Mouse (Mus musculus) embryonic facial prominence, embryonic 13.5 days (tissue): Measurements from ENCODE around the gene Zfp663. TPM values are rescaled to one million over a fixed set of nuclear protein-coding genes. Genes with fewer than 3 reads are reported as not detected.

Source experiments
- ATAC-seq: fragments of 200-750 bp; cut with Nextera tagmentation; 2 replicates; pipeline ENCODE4 v1.8.0; 2017; ENCODE audit warnings: low read depth; ENCODE audit not compliant: insufficient number of reproducible peaks, insufficient read depth, low FRiP score, low TSS enrichment
- H3K27ac ChIP-seq: fragments of 300-500 bp; sonication (generic); 2 replicates; pipeline ENCODE4 v1.5.1; 2015; ENCODE audit warnings: moderate library complexity, mild to moderate bottlenecking, inconsistent platforms
- H3K27me3 ChIP-seq: fragments of 300-500 bp; sonication (generic); 2 replicates; pipeline ENCODE4 v1.6.1; 2015; ENCODE audit warnings: mild to moderate bottlenecking, inconsistent platforms
- H3K36me3 ChIP-seq: fragments of 300-500 bp; sonication (generic); 2 replicates; pipeline ENCODE4 v1.6.1; 2015; ENCODE audit warnings: mild to moderate bottlenecking, inconsistent platforms
- H3K4me1 ChIP-seq: fragments of 300-500 bp; sonication (generic); 2 replicates; pipeline ENCODE4 v1.6.1; 2015; ENCODE audit warnings: inconsistent platforms
- H3K4me2 ChIP-seq: fragments of 300-500 bp; sonication (generic); 2 replicates; pipeline ENCODE4 v1.6.1; 2015; ENCODE audit warnings: moderate library complexity, mild to moderate bottlenecking, inconsistent platforms
- H3K4me3 ChIP-seq: fragments of 300-500 bp; sonication (generic); 2 replicates; pipeline ENCODE4 v1.5.1; 2015; ENCODE audit warnings: mild to moderate bottlenecking, inconsistent platforms
- H3K9ac ChIP-seq: fragments of 300-500 bp; sonication (generic); 2 replicates; pipeline ENCODE4 v1.6.1; 2015; ENCODE audit warnings: mild to moderate bottlenecking, inconsistent platforms
- H3K9me3 ChIP-seq: fragments of 300-500 bp; sonication (generic); 2 replicates; pipeline ENCODE4 v1.6.1; 2016; ENCODE audit warnings: inconsistent platforms
- WGBS: fragments of 180-500 bp; shearing (Covaris S2); methylation state at CpG from one replicate; pipeline ENCODE4 v1.1.7; 2015; ENCODE audit warnings: mixed read lengths; 5-methylcytosine and 5-hydroxymethylcytosine counted together
- polyA plus RNA-seq: library from polyadenylated mRNA; unstranded; fragments of >200 nt; fragmentation: Nextera tagmentation; extraction: Ambion mirVana; gene quantifications from 2 replicates; pipeline ENCODE4 v1.2.1, GENCODE M21; 2015

Zfp663 gene
- polyA plus RNA-seq, 1 experiment from 2014 or later: 1.1 TPM

- Histone ChIP-seq H3K9ac (peak overlapping the region; percentile 27; the same call in 1 of the 2 replicates), H3K4me1 (peaks cover 35% of the 10 kb centered on the region), H3K4me2 (no peak overlapping the region), H3K27ac (no peak overlapping the region), H3K36me3 (peaks cover under 1% of the 10 kb centered on the region; the same call in 1 of the 2 replicates), H3K9me3 (no peaks in the 10 kb centered on the region), H3K27me3 (peaks cover 5% of the 10 kb centered on the region; the same call in 1 of the 2 replicates), H3K4me3 (no peak overlapping the region)
- no peak for ATAC-seq
- WGBS: 77% methylated on average over 5 of the region's 5 CpGs
Observed at GRCm38 (mm10) chr2:165328746-165329145, 39.8 kb downstream of the Zfp663 start.

GRCm38 (mm10) chr2:165327386-165327785 lies 41.1 kb downstream of the Zfp663 start:
- WGBS: 55% methylated on average over 7 of the region's 7 CpGs
- Histone ChIP-seq H3K4me3 (peak overlapping the region; percentile 94; the same call in 1 of the 2 replicates), H3K4me1 (peaks cover 36% of the 10 kb centered on the region), H3K9me3 (no peaks in the 10 kb centered on the region), H3K4me2 (peak overlapping the region; percentile 91), H3K27ac (no peak overlapping the region), H3K9ac (peak overlapping the region; percentile 76; the same call in 1 of the 2 replicates), H3K27me3 (peaks cover 5% of the 10 kb centered on the region; the same call in 1 of the 2 replicates), H3K36me3 (peaks cover 3% of the 10 kb centered on the region; the same call in 1 of the 2 replicates)
- ATAC-seq: no peak

DNA sequence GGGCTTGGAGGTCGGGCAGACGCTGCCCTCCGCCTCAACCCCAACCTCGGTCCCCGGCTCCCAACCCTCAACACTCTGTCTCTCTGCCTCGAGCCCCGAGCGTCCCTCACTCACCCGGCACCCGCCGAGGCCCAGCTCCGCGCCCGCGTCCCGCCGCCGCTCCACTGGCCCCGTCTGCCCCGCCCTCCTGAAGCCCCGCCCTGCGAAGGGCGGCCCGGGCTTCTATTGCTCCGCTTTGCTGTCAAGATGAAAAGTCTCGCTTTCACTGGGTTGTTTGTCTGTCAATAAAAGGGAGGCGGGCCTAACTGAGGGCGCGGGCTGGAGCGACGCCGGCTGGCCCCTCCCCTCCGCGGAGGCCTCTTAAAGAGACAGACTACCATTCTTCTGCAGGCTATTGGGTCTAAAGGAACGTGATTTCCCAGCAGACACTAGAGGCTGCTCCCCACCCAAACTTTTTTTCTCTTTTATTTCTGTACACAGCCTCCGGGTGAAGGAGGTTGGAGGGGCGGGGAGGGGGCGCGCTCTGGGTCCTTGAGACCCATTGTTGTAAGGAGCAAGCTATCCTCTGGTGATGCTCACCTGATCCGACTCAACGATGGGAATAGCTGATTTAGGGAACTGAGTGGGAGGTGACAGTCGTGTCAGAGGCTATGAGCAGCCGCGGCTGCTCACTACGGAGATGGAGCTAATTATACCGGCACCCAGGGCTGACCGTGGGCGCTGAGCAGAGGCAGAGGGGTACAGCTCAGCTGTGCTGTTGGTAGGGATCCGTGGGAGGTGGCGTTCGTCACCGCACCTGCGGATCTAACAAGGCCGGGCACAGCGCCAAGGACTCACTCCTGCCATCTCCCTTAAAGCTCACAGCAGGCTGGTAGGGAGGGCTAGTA lies 42.0 kb downstream of the Zfp663 start, which contains the start of gene Elmo2:
Elmo2 (minus strand) TSS at position 176 of the 887 bp plus-strand sequence.
- peak within 1 kb of the TSS; percentile 94 for H3K9ac ChIP-seq
- peaks cover 44% of the 10 kb centered on the region for H3K4me1 ChIP-seq
- peak within 1 kb of the TSS; percentile 91 for H3K4me2 ChIP-seq
- peaks cover 7% of the 10 kb centered on the region; the same call in 1 of the 2 replicates for H3K36me3 ChIP-seq
- H3K27me3 ChIP-seq: peaks cover 5% of the 10 kb centered on the region; the same call in 1 of the 2 replicates
- ATAC-seq: peak; percentile 96
- peak within 1 kb of the TSS; percentile 94 for H3K4me3 ChIP-seq
- H3K9me3 ChIP-seq: no peaks in the 10 kb centered on the region
- WGBS: under 1% methylated on average over 55 of the region's 55 CpGs
- peak within 1 kb of the TSS; percentile 82 for H3K27ac ChIP-seq

DNA sequence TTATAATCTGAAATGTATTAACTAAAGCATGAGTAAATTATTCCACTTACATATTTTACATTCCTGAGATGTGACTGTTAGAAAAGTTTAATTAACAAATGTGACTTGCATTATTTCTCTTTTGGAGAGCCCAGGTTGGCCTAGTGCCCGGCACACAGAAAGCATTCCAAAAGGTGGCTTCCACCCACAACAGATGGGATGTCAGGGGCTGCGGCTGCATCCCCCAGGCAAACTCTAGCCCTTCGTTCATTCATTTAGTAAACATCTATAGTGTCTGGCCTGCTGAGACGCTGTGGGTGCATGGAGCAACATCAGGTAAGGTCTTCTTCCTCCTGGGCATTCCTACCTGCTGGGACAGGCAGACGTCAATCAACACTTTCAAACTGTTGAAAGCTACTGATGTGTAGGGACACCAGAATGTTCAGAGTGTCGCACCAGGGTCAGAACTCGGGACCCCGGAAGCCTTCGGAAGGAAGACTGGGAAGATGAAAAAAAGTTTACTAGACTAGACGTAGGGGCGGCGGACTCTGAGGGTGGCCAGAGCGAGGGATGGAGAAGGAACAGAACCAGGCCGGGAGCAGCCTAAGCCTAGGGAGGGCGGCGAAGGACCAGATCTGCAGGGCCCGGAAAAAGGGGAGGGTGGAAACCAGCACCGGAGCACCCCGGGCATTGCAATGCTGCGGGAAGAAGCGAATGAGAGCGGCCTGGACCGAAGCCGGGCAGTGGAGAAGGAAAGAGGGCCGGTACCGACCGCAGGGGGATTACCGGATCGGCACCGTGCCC lies 42.8 kb downstream of the Zfp663 start:
- Histone ChIP-seq H3K4me2 (peak overlapping the region; percentile 75), H3K9ac (peak overlapping the region; percentile 94), H3K4me3 (peak overlapping the region; percentile 94), H3K4me1 (peaks cover 53% of the 10 kb centered on the region), H3K27me3 (peaks cover 5% of the 10 kb centered on the region; the same call in 1 of the 2 replicates), H3K9me3 (no peaks in the 10 kb centered on the region), H3K27ac (peak overlapping the region; percentile 80), H3K36me3 (peaks cover 7% of the 10 kb centered on the region; the same call in 1 of the 2 replicates)
- WGBS: under 1% methylated on average over 30 of the region's 30 CpGs
- peak; percentile 4; the same call in 1 of the 2 replicates for ATAC-seq

DNA sequence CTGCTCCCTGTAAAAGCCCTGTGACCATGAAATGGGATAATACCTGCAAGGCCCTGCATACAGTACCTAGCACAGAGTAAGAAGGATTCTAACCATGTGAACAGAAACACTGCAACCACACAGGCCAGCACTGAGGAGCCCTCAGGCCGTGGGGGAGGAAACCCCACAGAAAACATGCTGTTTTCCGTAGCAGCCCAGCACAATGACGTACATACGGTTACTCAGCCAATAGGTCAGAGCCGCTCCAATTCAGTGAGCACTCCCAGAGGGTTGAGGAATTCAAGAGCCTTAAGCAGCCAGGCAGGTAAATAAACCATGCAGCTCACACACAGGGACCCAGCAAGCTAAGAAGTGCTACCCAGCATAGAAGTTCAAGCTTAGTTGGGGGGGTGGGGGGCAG lies 44.6 kb downstream of the Zfp663 start:
- no peak overlapping the region for H3K27ac ChIP-seq
- H3K9me3 ChIP-seq: no peaks in the 10 kb centered on the region
- peaks cover 66% of the 10 kb centered on the region for H3K4me1 ChIP-seq
- H3K4me3 ChIP-seq: peak overlapping the region; percentile 94
- H3K36me3 ChIP-seq: peaks cover 7% of the 10 kb centered on the region; the same call in 1 of the 2 replicates
- no peak for ATAC-seq
- H3K9ac ChIP-seq: peak overlapping the region; percentile 51
- peak overlapping the region; percentile 75 for H3K4me2 ChIP-seq
- WGBS: 30% methylated on average over 5 of the region's 5 CpGs
- H3K27me3 ChIP-seq: peaks cover 3% of the 10 kb centered on the region; the same call in 1 of the 2 replicates

GRCm38 (mm10) chr2:165323484-165323883 lies 45.0 kb downstream of the Zfp663 start:
- Histone ChIP-seq H3K27ac (no peak overlapping the region; the same call in 1 of the 2 replicates), H3K9me3 (no peaks in the 10 kb centered on the region), H3K9ac (no peak overlapping the region), H3K4me2 (peak overlapping the region; percentile 75), H3K27me3 (no peaks in the 10 kb centered on the region), H3K4me1 (peaks cover 71% of the 10 kb centered on the region), H3K4me3 (no peak overlapping the region), H3K36me3 (peaks cover 7% of the 10 kb centered on the region; the same call in 1 of the 2 replicates)
- ATAC-seq: no peak
- WGBS: 75% methylated on average over 5 of the region's 5 CpGs

DNA sequence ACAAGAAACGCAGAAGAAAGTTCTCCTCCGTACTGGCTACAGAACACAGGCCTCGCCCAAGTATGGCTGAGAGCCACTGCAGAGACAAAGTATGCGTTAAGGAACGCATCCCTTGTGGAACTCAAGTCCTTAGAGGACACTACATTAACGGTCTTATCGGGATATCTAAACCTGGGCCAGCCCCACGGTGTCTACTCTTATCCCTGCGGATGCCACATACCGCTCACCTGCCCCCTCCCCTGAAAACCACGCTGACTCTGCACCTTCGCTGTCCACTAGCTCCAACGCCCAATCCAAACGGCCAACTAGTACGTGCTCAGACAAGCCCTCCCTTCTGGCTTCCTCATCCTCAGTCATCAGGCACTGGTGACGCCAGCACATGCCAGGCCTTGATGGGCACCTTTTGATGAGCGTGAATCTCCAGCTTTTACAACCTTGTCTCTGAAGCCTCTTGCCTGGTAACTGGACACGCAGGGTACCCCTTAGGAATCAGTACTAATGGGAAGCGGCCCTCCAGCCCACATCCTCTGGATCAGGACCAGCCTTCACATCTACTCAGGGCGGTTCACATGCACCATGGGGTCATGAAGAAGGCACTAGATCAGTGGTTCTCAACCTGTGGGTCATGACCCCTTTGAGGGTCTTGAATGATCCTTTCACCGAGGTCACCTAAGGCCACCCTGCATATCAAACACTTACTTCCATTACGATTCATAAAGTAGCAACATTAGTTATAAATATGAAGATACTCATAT lies 46.4 kb downstream of the Zfp663 start:
- no peak for ATAC-seq
- Histone ChIP-seq H3K4me1 (peaks cover 79% of the 10 kb centered on the region), H3K27ac (no peak overlapping the region), H3K9me3 (no peaks in the 10 kb centered on the region), H3K4me2 (no peak overlapping the region), H3K27me3 (no peaks in the 10 kb centered on the region), H3K9ac (no peak overlapping the region), H3K36me3 (peaks cover 7% of the 10 kb centered on the region; the same call in 1 of the 2 replicates), H3K4me3 (no peak overlapping the region)
- 88% methylated on average over 22 of the region's 22 CpGs for WGBS

DNA sequence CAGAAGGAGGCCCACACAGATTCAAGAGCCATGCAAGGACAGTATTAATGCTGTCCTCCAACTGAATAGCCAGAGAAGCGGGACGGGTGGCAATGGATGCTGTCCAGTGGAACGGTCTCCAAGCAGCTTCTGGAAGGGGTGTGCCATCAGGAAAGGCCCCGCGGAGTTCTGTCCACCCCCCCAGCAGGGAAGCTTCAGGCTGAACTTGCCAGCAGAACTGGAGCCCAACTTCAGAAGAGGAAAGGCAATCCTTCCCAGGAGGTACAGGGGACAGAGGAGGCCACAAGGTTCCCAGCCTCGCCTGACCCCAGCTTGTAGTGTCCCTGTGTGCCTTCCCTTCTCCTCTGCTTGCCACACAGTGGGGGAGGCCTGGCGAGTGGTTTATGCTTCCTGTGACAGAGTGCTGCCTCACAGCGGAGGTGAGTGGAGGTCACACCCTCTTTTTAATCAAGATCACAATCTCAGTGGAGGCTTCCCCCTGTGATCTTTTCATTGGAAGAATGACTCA lies 47.1 kb downstream of the Zfp663 start:
- peak overlapping the region; percentile 55; the same call in 1 of the 2 replicates for H3K27ac ChIP-seq

DNA sequence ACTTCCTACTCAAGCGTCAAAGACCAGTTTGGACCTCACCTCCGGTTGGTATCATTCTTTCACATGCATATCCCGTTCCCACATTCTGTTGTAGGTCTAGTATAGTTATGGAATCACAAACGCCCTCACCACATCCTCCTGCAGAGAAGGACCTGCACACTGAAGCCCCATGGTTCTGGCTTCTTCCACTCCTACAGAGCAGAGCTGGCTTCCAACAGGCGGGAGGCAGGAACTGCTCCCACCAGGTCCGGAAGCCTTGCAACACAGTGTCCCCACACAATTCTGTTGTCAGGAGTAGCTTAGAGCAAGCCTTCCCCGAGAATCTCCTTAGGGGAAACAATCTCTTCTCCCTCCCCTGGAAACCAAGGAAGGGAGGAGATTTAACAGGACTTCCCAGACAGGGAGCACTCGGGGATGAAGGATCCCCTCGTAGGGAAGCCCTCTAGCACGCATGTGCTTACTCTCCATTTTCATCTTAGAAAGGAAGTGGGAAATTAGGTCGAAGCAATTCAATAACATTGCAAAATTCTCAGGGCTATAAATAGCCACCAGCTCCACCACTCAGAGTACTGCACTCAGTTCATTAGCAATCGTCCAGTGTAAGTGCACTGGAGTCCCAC lies 47.9 kb downstream of the Zfp663 start:
- no peaks in the 10 kb centered on the region for H3K9me3 ChIP-seq
- peaks cover 17% of the 10 kb centered on the region for H3K36me3 ChIP-seq
- H3K4me2 ChIP-seq: peak overlapping the region; percentile 16
- no peak for ATAC-seq
- 58% methylated on average over 12 of the region's 12 CpGs for WGBS
- H3K27me3 ChIP-seq: no peaks in the 10 kb centered on the region
- peaks cover 84% of the 10 kb centered on the region for H3K4me1 ChIP-seq
- no peak overlapping the region for H3K4me3 ChIP-seq
- no peak overlapping the region for H3K9ac ChIP-seq
- peak overlapping the region; percentile 55 for H3K27ac ChIP-seq

More for the DNA sequence above, 47.1 kb downstream of the Zfp663 start:
- ATAC-seq: no peak
- WGBS: 72% methylated on average over 8 of the region's 8 CpGs
- Histone ChIP-seq H3K9ac (peak overlapping the region; percentile 55; the same call in 1 of the 2 replicates), H3K36me3 (peaks cover 9% of the 10 kb centered on the region; the same call in 1 of the 2 replicates), H3K4me2 (peak overlapping the region; percentile 16; the same call in 1 of the 2 replicates), H3K27me3 (no peaks in the 10 kb centered on the region), H3K4me1 (peaks cover 83% of the 10 kb centered on the region), H3K9me3 (no peaks in the 10 kb centered on the region), H3K4me3 (no peak overlapping the region)

DNA sequence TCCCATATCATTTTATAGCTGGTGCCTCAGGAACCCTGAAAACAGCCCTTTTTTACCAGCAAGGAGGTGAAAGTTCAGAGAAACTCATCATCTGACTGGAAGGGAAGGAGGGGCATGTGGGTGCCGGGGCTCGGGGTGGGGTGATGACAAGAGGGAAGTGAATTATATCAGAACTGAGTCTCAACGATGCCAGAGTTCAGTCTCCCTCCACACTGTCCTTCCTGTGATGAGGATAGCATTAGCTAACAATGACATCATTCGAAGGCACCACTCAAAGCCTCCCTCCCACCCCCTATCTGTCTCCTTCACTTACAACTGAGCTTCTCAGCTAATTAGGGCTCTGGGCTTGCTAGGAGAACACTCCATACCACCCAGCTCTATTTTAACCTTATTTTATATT lies 49.0 kb downstream of the Zfp663 start:
- H3K4me1 ChIP-seq: peaks cover 73% of the 10 kb centered on the region
- no peak overlapping the region for H3K4me2 ChIP-seq
- 76% methylated on average over 4 of the region's 4 CpGs for WGBS
- peaks cover 29% of the 10 kb centered on the region for H3K36me3 ChIP-seq
- ATAC-seq: no peak
- no peaks in the 10 kb centered on the region for H3K9me3 ChIP-seq
- no peak overlapping the region for H3K4me3 ChIP-seq
- no peak overlapping the region for H3K9ac ChIP-seq
- no peaks in the 10 kb centered on the region for H3K27me3 ChIP-seq
- no peak overlapping the region for H3K27ac ChIP-seq
